Comparison of ENCODE assay signal across 9 mouse cellular contexts in the genomic region with DNA sequence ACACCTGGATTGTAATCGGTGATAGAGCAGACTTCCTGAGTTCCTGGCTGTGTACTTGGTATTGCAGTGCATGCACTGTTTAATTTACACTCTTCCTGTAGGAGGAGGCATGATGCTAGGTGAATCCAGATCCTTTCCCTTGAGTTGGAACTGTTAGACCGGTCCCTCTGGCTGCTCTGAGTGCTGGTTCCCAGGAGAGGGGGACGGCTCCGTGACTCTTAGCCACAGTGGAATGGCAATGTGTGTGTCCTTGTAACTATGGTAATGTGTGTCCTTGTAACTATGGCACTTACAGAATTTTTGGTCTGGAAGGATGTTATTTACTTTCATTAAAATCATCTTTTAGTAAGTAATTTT. TPM values are rescaled to one million over a fixed set of nuclear protein-coding genes. Genes with fewer than 3 reads are reported as not detected.
DNase-seq lines count a peak whose midpoint lies in the region; ATAC-seq and TF ChIP-seq lines count a peak whose summit lies in the region.
"Had no signal": no experiment of that assay in that cellular context is flagged by ENCODE, and none has a peak within 500 bp of the region (broad histone marks: within the 10 kb centered on the region; RNA-seq: fewer than 3 reads in every experiment).

No protein-coding gene starts in this region.

- H3K4me3 ChIP-seq in midbrain, embryonic 11.5 days (ENCODE audit: low read depth, low read length) = no peak overlapping the region
- H3K4me3 ChIP-seq in midbrain, embryonic 15.5 days = no peak overlapping the region
- H3K4me3 ChIP-seq in limb, embryonic 13.5 days = no peak overlapping the region
- no peak overlapping the region for H3K4me3 ChIP-seq in stomach, postnatal 0 days (ENCODE audit: low read depth, low read length)
- H3K4me3 ChIP-seq: heart, embryonic 15.5 days had no signal

- peaks cover 38% of the 10 kb centered on the region for H3K4me1 ChIP-seq in midbrain, embryonic 11.5 days (ENCODE audit: control insufficient read depth, insufficient read depth, low read length)
- H3K4me1 ChIP-seq in midbrain, embryonic 15.5 days = peaks cover 21% of the 10 kb centered on the region
- peaks cover 37% of the 10 kb centered on the region for H3K4me1 ChIP-seq in limb, embryonic 13.5 days
- H3K4me1 ChIP-seq in stomach, postnatal 0 days (replicated peaks; ENCODE audit: control insufficient read depth, insufficient read depth) = no peaks in the 10 kb centered on the region; the same call in 1 of the 2 replicates

- no peaks in the 10 kb centered on the region for H3K36me3 ChIP-seq in midbrain, embryonic 11.5 days (ENCODE audit: control insufficient read depth, insufficient read depth, low read length)
- no peaks in the 10 kb centered on the region for H3K36me3 ChIP-seq in midbrain, embryonic 15.5 days (replicated peaks)
- no peaks in the 10 kb centered on the region for H3K36me3 ChIP-seq in limb, embryonic 13.5 days
- H3K36me3 ChIP-seq in stomach, postnatal 0 days (ENCODE audit: control insufficient read depth, insufficient read depth, low read length) = no peaks in the 10 kb centered on the region
- H3K36me3 ChIP-seq: heart, embryonic 15.5 days had no signal

- ATAC-seq in midbrain, embryonic 11.5 days (ENCODE audit: low FRiP score) = 0 out of 2 replicates have a peak, but pooled peaks have one; percentile 4
- ATAC-seq in midbrain, embryonic 15.5 days (replicated peaks) = no peak
- ATAC-seq in limb, embryonic 13.5 days (ENCODE audit: low FRiP score, low read depth) = no peak; the same call in 1 of the 2 replicates
- ATAC-seq in stomach, postnatal 0 days (ENCODE audit: low FRiP score, low TSS enrichment) = no peak

- no peak overlapping the region for H3K4me2 ChIP-seq in midbrain, embryonic 11.5 days
- no peak overlapping the region for H3K4me2 ChIP-seq in midbrain, embryonic 15.5 days
- peak overlapping the region; percentile 7; the same call in 1 of the 2 replicates for H3K4me2 ChIP-seq in limb, embryonic 13.5 days (replicated peaks)
- no peak overlapping the region for H3K4me2 ChIP-seq in stomach, postnatal 0 days (replicated peaks; ENCODE audit: low read depth)
- H3K4me2 ChIP-seq: heart, embryonic 15.5 days had no signal

- intact Hi-C loops in left cerebral cortex, postnatal 4 days (cut with DNase I) = no loop called here

- H3K27ac ChIP-seq in midbrain, embryonic 11.5 days (ENCODE audit: low read depth, low read length) = no peak overlapping the region
- H3K27ac ChIP-seq in midbrain, embryonic 15.5 days = no peak overlapping the region
- peak overlapping the region; percentile 17; the same call in 1 of the 2 replicates for H3K27ac ChIP-seq in limb, embryonic 13.5 days
- H3K27ac ChIP-seq in stomach, postnatal 0 days (replicated peaks) = peak overlapping the region; percentile 56; the same call in 1 of the 2 replicates
- H3K27ac ChIP-seq: heart, embryonic 15.5 days had no signal

- no peak overlapping the region for H3K9ac ChIP-seq in midbrain, embryonic 11.5 days (ENCODE audit: low read length)
- no peak overlapping the region for H3K9ac ChIP-seq in midbrain, embryonic 15.5 days
- no peak overlapping the region for H3K9ac ChIP-seq in limb, embryonic 13.5 days
- no peak overlapping the region for H3K9ac ChIP-seq in stomach, postnatal 0 days (ENCODE audit: low read length)
- H3K9ac ChIP-seq: heart, embryonic 15.5 days had no signal

- TF ChIP-seq EP300 in stomach, postnatal 0 days (optimal IDR thresholded peaks at IDR 0.05) = no peak

- TF ChIP-seq CTCF in stomach, postnatal 0 days (IDR thresholded peaks at IDR 0.05; ENCODE audit: low read depth) = no peak

- no peaks in the 10 kb centered on the region for H3K27me3 ChIP-seq in midbrain, embryonic 11.5 days (ENCODE audit: control insufficient read depth, insufficient read depth, low read length)
- no peaks in the 10 kb centered on the region for H3K27me3 ChIP-seq in midbrain, embryonic 15.5 days (replicated peaks)
- H3K27me3 ChIP-seq in limb, embryonic 13.5 days = no peaks in the 10 kb centered on the region
- no peaks in the 10 kb centered on the region for H3K27me3 ChIP-seq in stomach, postnatal 0 days (ENCODE audit: control insufficient read depth, insufficient read depth, low read length)
- H3K27me3 ChIP-seq: heart, embryonic 15.5 days had no signal

- no peaks in the 10 kb centered on the region for H3K9me3 ChIP-seq in midbrain, embryonic 11.5 days (ENCODE audit: control insufficient read depth, low read length)
- no peaks in the 10 kb centered on the region for H3K9me3 ChIP-seq in midbrain, embryonic 15.5 days
- no peaks in the 10 kb centered on the region for H3K9me3 ChIP-seq in limb, embryonic 13.5 days
- H3K9me3 ChIP-seq in stomach, postnatal 0 days (ENCODE audit: control insufficient read depth, low read length) = no peaks in the 10 kb centered on the region
- H3K9me3 ChIP-seq: heart, embryonic 15.5 days had no signal

- peak; percentile 20 for DNase-seq in embryo, embryonic 10 days (ENCODE audit: low spot score)
- DNase-seq in embryo, embryonic 9.5 days (ENCODE audit: extremely low spot score) = no peak
- no peak for DNase-seq in midbrain, embryonic 11.5 days (ENCODE audit: low spot score, missing footprints)
- no peak for DNase-seq in stomach, postnatal 0 days (ENCODE audit: low spot score)
- no peak for DNase-seq in urinary bladder, adult 18-20 months (ENCODE audit: low spot score in 2 of 2)
- no peak for DNase-seq in left cerebral cortex, postnatal 4 days

- 19% methylated on average over 4 of the region's 4 CpGs for WGBS in midbrain, embryonic 11.5 days
- 24% methylated on average over 4 of the region's 4 CpGs for WGBS in midbrain, embryonic 15.5 days
- 28% methylated on average over 4 of the region's 4 CpGs for WGBS in limb, embryonic 13.5 days
- 47% methylated on average over 4 of the region's 4 CpGs for WGBS in stomach, postnatal 0 days

RNA-seq across cellular contexts. Expression of gene Psmd6, which starts 55.7 kb away (rescaled TPM):
- 319 and 342 TPM in 2 replicates for polyA plus RNA-seq in midbrain, embryonic 11.5 days (2014; fragmentation: Nextera tagmentation; extraction: Ambion mirVana)
- polyA plus RNA-seq in midbrain, embryonic 15.5 days (2015; fragmentation: Nextera tagmentation; extraction: Ambion mirVana) = 235 and 242 TPM in 2 replicates
- 259 TPM in 2 replicates for polyA plus RNA-seq in limb, embryonic 13.5 days (2015; fragmentation: Nextera tagmentation; extraction: Ambion mirVana)
- 161 and 168 TPM in 2 replicates for polyA plus RNA-seq in stomach, postnatal 0 days (2015; fragmentation: Nextera tagmentation; extraction: Ambion mirVana)
- 100 to 1,000 TPM; 142 to 144 TPM for total RNA-seq in left cerebral cortex, postnatal 4 days (2021)

Comparison
In these comparisons a context has a peak if more than half of its experiments do, and no peak if none do; other contexts are left out.
1. H3K27ac ChIP-seq: peak in limb, embryonic 13.5 days (single experiment) and stomach, postnatal 0 days (single experiment); none in midbrain, embryonic 11.5 days (single experiment) and midbrain, embryonic 15.5 days (single experiment).